Mouse (Mus musculus) small intestine, adult 2 months (tissue): ENCODE measurements around the gene Fam124b.

Source experiments
- CTCF ChIP-seq: fragments of 200-500 bp; IDR thresholded peaks from 2 replicates; pipeline ENCODE4 v1.5.1; 2012; ENCODE audit warnings: low read depth, mild to moderate bottlenecking, control low read depth, inconsistent platforms, low read length, moderate library complexity, mixed read lengths; ENCODE audit not compliant: insufficient replicate concordance, insufficient read length; ENCODE audit errors: extremely low read depth
- POLR2A ChIP-seq: fragments of 200-500 bp; IDR thresholded peaks from 2 replicates; pipeline ENCODE4 v1.6.1; 2012; ENCODE audit warnings: low read depth, mild to moderate bottlenecking, control low read depth, inconsistent platforms, low read length, moderate library complexity

- TF ChIP-seq POLR2A (no peak), CTCF (no peak)
These were observed 63.4 kb downstream of the Fam124b start for GRCm38 (mm10) chr1:80154902-80155301.
